Mouse (Mus musculus) G1E-ER4 (cell line): Measurements from ENCODE around the gene Nkiras2. TPM values are rescaled to one million over a fixed set of nuclear protein-coding genes. Genes with fewer than 3 reads are reported as not detected.

Experiments
- GATA1 ChIP-seq: IDR thresholded peaks from one replicate; pipeline ENCODE4 v1.8.0; 2012; ENCODE audit warnings: low read length, inconsistent platforms
- polyA plus RNA-seq: library from polyadenylated mRNA; stranded (reverse); fragments of >175 nt; gene quantifications from 2 replicates; pipeline ENCODE4 v1.2.3, GENCODE M21; 2012

Nkiras2 gene
- polyA plus RNA-seq: 52.6 and 60.7 TPM in 2 replicates

DNA sequence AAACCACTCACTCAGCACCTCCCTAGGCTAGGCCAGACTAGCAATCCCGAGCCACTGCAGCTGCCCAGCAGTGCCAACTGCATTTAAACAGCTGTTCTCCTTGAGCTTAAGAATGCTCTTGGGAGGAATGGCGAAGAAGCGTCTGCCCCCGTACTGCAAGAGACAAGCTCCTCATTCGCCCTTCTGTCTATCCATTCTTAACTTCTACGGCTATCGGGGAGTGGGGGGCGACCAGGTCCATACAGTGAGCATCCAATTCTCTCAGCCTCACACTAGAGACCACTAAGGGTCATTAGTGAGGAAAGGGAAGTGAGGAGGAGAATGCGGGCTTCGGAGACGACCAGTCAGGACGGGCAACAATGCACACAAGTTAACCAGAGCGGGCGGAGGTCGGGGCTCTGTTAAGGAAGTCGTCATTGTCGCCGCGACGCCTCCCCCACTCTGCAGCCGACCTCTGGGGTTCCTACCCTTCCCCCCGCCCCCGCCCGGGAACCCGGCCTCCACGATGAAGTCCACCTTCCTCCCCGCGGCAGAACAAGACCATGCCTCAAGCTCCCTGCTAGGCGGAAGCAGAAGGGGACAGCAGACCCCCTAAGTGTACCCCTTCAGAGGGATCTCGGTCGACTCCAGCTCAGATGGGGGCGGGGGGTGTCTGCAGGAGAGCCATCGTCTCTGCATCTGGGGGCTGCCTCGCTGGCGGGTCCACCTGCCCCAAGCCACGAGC is at the start of gene Nkiras2:
Nkiras2 (plus strand) TSS at position 484 of the 724 bp plus-strand sequence.
- TF ChIP-seq GATA1: no peak

DNA sequence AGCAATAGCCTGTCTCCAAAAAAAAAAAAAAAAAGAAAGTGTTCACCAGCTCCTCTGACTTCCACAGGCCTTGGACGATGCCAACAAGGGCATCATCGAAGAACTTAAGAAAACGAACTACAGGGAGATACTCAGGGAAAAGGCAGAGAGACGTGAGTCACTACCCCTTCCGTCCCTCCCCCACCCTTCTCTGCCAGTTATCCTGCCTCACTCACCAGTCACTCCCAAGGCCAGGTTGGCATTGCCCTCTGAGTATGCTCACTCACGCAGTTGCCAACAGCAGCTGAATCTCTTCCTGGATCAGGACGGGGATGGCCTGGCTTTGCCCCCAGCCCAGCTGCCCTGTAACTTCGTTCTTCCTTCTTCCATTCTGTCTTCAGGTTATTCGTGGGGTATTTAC is 49.3 kb upstream of the Nkiras2 start:
- TF ChIP-seq GATA1: no peak

DNA sequence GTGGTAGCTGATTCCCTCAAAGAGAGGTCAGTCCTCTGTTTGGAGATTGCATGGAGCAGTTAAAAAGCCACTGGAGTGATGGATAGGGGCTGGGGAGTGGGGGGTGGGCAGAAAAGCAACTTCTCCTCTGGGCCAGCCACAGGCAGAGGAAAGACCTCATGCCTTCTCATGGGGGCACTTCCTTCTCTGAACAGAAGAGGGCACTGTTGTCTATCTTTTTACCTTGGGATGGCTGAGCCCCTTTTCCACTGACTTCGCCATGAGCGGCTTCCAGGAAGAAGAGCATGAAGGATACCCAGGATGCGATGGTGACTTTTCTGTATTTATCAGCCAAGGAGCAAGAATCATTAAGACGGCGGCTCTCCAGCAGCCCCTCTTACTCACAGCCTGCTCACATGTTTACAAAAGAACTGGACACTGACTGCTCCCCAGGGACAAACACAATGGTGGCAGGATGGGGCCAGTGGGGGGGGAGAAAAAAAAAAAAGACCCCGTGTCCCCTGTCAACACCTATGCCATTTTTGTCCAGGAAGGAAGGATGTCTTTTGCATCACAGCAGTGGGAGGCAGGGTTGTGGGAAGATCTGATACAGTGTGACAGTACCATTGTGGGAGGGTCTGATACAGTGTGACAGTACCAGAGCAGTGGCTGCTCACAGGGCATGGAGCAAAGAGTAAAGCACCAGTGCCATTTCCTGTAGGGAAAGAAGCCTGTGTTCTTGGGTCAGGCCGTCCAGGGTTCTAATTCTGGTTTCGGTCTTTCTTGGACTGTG is 48.4 kb upstream of the Nkiras2 start:
- TF ChIP-seq GATA1: no peak

DNA sequence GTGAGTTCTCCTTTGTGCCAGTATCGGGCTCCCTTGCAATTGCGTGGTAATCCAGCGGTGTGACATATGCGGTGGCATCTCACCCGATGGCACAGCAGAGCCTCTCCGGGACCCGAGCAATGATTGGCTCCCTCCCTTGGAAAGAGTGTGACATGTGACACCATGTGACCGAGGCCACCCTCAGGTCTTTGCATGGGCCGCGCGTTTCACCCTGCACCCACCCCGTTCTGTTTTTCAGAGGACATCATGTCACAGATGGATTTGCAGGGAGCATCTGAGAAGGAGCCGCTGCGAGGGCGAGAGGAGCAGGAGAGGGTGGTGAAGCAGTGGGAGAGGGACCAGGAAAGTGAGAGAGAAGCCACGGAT is 47.9 kb upstream of the Nkiras2 start:
- no peak for TF ChIP-seq GATA1

DNA sequence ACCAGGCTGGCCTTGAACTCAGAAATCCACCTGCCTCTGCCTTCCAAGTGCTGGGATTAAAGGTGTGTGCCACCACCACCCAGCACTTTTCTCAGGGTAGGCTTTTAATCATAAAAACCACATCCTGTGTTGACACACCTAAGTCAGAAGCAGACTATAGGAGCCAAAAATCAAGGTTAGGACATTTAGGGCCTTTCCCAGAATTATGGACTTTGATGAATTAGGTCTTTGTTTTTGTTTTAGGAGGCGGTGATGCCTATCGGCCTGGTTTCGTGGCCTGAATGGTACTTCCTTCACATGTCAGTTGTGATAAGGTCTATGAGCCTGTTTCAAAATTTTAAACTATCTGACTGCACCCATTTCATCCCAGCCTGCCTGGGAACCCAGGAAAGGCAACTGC is 44.9 kb upstream of the Nkiras2 start:
- no peak for TF ChIP-seq GATA1

DNA sequence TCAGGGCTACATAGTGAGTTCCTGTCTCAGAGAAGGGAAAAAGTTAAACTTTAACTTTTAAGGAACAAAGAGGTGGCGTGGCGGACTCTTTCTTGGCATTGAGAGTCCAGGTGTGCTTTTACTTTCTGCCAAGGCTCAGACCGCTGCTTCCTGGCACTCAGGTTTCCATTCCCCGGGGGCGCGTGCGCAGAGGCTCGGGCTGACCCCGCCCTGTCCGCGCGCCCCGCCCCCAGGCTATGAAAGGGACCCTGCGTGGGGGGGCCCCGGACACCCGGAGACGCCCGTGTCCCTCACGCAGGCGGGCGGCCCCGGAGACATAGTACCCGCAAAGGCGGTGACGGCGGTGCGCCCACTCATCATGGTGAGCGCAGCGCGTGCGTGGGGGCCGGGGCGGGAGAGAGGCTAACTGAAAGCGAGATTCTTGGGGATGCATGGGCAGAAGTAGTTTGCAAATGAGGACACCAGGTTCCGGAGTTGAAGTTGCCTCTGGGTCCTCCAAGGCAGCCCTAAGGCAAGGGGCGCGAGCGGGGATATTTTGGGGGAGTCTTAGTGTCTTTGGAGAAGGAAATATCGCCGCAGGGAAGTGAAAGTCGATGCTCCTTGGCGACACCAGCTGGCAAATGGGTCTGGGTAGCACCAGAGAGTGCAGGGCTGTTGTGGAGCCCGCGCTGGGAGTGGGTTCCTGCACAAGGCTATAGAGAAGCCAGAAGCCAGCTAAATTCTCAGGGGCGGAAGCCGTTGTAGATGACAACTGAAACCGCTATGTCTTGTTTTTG is 44.1 kb upstream of the Nkiras2 start, which contains the start of gene Cnp:
Cnp (plus strand) TSS at position 197 of the 776 bp plus-strand sequence.
- no peak for TF ChIP-seq GATA1

DNA sequence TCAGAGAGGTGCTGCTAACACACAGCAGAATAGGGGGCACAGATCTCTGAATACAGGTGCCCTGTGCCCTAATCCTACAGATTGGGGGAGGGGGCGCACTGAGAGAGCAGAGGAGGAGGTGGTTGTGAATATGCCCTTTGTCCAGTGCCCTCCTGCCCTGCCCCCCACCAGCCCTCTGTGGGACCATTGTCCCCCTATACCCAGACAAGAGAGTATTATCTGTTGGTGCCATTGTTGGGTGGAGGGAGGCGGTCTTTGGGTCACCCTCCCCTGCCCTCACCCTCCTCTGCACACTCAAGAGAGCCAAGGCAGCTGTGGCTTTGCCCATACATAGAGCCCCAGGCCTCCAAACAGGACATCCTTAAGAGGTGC is 43.6 kb upstream of the Nkiras2 start:
- no peak for TF ChIP-seq GATA1

DNA sequence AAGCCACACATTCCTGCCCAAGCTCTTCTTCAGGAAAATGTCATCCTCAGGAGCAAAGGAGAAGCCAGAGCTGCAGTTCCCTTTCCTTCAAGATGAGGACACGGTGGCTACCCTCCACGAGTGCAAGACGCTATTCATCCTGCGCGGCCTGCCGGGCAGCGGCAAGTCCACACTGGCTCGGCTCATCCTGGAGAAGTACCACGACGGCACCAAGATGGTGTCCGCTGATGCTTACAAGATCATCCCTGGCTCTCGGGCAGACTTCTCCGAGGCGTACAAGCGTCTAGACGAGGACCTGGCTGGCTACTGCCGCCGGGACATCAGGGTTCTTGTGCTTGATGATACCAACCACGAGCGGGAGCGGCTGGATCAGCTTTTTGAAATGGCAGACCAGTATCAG is 42.8 kb upstream of the Nkiras2 start:
- TF ChIP-seq GATA1: no peak

DNA sequence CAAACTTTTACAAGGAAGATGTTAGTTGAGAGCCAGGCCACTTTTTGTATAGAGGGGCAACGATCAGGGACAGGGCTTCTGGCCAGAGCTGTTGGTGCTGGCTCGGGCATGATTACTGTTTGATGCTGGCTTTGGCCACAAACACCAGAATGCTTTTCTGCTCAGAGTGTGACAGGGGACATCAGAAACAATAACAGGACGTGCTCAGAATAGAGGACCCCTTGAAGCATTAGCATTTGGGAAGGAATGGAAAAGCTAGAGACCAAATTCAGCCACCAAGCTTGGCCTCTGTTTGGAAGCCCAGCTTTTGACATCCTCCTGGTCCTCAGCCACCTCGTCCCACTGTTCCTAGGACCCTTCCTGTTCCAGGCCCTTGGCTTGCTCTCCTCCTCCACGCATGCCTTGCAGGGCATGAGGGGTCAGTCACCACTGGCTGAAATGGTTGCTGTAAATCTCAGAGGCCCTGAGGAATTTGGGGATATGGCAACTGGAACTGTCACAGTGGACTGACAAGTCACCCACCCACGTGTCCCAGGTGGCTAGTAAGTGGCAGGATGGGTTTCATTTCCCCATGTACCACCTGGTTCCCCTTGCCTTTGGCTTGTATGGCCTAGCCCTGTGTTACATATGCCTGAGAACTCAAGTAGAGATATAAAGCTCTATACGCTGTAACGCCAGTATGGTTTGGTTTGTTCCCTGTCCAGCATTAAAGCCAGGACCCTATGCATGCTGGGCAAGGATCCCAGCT is 41.0 kb upstream of the Nkiras2 start:
- no peak for TF ChIP-seq GATA1

DNA sequence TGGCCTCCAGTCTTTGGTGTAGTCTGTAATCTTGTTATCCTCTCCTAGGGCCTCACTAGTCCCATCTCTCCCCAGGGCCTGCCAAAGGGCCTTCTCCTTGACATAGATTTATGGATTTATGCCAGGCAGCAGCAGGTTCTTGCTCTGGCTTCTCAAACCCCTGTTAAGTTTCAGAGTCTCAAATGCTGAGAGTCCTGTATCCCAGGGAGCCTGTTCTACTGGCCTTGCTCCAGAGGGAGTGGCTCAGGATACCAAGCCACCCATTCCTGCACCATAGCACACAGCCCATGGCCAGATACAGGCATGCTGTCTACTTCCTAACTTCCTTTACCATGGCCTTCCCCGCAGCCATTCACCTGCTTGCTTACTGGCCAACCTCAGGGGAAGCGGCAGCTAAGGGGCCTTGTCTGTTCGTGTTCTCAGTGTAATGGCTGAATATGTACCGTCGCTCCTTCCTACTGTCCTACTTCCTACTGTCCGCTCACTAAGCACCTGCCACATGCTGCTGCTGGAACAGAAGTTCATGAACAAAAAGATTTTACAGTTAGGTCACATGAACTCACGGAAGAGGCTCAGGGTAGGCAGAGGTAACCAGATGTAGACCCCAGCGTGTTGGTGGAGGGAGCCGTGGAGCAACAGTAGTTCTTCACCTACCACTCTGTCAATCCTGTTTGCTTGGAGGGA is 39.8 kb upstream of the Nkiras2 start:
- no peak for TF ChIP-seq GATA1

DNA sequence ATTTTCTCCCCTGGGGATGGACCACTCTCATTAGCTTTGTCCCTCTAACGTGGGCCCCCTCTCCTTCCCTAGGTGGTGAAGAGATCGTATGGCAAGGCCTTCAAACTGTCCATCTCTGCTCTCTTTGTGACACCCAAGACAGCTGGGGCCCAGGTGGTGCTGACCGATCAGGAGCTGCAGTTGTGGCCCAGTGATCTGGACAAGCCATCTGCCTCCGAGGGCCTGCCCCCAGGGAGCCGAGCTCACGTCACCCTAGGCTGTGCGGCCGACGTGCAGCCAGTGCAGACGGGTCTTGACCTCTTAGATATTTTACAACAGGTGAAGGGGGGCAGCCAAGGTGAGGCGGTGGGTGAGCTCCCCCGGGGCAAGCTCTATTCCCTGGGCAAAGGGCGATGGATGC is 38.8 kb upstream of the Nkiras2 start:
- no peak for TF ChIP-seq GATA1

DNA sequence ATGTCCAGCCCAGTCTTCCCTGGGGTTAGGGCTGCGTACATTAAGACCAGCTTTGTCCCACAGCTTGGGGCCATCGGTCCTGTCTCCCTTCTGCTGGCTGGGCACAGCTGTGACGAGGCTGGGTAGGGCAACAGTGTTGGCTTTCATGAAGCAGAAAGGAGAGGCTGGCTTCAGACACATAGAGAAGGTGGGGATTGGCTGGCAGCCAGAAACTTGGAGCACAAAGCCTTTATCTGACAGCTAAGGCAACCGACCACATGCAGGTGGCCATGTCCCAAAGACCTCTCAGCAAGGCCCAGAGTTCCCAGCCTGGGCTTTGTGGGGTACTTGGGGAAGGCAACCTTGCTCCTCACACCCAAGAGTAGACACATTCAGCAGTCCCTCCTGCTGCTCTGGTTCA is 37.3 kb upstream of the Nkiras2 start:
- TF ChIP-seq GATA1: no peak

DNA sequence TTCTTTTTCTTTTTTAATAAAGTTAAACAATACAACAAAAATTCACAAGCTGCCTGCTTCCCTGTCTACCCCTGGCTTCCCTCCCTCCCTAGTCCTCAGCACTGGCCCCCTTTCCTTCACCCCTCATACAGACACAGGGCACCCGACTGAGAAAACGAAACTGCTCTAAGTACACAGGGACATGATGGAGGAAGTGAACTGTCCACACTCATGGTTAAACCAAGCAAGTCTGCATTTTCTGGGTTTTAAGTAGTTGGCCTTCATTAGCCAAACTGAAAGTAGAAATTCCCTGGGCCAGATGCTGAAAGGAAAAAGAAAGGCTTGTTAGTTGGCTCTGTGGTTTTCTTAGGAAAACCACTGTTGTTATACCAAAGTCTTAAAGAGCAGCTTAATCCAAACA is 36.2 kb upstream of the Nkiras2 start:
- no peak for TF ChIP-seq GATA1

DNA sequence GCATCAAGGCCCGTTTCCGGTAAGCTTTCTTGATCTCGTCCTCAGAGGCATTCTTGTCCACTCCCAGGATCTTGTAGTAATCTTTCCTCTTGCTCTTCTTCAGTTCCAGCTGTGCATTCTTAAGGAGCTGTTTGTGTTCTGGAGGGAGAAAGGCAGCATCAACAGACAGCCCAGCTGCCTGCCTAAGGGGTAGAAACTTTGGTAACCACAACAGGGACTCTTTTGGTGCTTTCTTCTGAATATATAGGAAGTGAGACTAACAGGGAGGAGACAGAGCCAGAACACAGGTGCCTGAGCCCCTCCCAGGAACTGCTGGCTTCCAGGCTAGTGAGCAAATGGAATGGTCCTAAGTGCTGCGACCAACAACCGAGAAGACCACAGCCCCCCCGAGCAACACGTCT is 34.5 kb upstream of the Nkiras2 start:
- no peak for TF ChIP-seq GATA1

DNA sequence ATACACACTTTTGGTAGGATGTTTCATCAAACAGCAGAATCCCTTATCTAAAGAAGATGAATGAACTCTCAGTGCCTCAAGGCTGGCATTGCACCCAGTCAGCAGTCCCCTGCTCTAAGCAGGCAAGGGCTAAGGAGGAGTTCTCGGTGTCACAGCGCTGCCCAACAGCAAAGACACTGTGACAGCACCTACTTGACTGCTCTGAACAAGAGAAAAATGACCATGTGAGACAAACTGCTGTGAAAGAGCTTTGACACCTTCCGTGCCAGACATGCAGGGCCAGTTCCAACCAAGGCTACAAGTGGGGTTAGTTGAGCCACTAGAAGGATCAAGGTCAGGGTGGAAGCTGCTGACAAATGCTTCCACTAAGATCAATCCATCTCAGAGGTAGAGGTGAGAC is 33.9 kb upstream of the Nkiras2 start:
- TF ChIP-seq GATA1: no peak

DNA sequence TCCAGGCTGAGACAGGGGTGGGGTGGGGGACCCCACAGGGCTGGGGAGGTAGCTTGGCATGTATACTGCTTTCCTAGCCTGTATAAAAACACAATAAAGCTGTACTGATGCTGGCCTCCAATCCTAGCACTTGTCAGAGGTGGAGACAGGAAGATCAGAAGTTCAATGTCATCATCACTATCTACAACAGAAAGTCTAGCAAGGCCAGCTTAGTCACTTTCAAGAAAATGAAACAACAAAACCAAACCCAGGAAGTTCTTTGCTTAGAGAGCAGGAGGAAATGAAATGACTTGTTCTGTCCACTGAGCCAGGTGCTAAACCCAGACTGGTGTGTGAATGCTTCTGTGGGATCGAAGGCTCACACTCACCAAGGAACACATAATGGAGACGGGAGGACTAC is 30.6 kb upstream of the Nkiras2 start:
- TF ChIP-seq GATA1: no peak
